Mouse (Mus musculus) ES-CJ7 (cell line): ENCODE measurements at regions not wholly inside any gene's neighbourhood (a gene's known extent, or its start where the extent isn't known, plus 50 kb on each side); places are given as distances from the start of the nearest gene placed in this dataset.
A peak's percentile ranks its signal among the peaks of the same experiment; 100 is the strongest.

ENCODE experiments used
- DNase-seq: peaks from one replicate; pipeline ENCODE4 v3.0.0; 2011; ENCODE audit warnings: low read depth, low spot score

- no peak for DNase-seq
These were observed 343.8 kb downstream of the Tmem161b start for GRCm38 (mm10) chr13:84565644-84566532.

- no peak for DNase-seq
These were observed 344.4 kb downstream of the Tmem161b start for GRCm38 (mm10) chr13:84566533-84566832.

DNA sequence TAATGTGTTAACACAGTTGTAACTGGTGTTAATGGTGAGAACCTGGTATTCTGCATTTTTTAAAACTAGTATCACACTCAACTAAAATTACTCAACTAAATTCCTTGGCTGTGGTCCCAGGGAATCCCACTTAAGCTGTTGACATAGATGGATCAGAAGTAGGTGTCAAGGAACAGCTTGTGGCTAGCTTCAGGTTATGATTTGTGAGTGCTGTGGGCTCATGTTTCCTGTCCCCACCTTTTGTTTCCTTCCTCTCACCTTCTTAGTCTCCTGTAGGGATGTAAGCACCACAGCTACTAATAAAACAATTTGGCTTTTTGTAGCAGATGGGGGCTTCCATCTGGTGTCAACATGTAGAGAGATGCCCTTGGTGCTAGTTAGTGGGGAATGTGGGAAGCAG is 347.3 kb downstream of the Tmem161b start:
- DNase-seq: no peak

- no peak for DNase-seq
These were observed 348.1 kb downstream of the Tmem161b start for GRCm38 (mm10) chr13:84570206-84570605.

- peak; percentile 24 for DNase-seq
These were observed 349.1 kb downstream of the Tmem161b start for GRCm38 (mm10) chr13:84570984-84571844.

GRCm38 (mm10) chr13:84571845-84572193 is 349.7 kb downstream of the Tmem161b start:
- DNase-seq: no peak

- no peak for DNase-seq
These were observed 350.1 kb downstream of the Tmem161b start for GRCm38 (mm10) chr13:84572231-84572630.

GRCm38 (mm10) chr13:84596585-84597142 is 374.6 kb downstream of the Tmem161b start:
- no peak for DNase-seq

GRCm38 (mm10) chr13:84602612-84603011 is 380.5 kb downstream of the Tmem161b start:
- DNase-seq: no peak

DNA sequence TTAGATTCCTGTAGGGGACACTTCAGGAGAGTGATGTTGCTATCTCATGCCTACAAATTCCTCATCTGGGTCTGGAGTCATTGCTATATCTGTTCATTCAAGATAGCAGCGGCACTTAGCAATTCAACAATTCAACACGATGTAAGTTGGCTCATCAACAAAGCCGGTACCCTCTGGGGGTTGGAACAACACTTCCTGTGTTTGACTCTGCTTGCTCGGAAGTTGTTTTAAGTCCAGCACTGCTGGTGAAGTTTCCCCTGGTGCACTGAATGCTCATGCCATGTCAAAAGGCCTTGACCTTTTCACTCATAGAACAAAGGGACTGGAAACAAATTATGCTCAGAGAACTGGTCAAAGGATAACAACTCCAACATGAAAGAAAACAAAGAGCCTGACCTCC is 390.4 kb downstream of the Tmem161b start:
- peak; percentile 5 for DNase-seq

DNA sequence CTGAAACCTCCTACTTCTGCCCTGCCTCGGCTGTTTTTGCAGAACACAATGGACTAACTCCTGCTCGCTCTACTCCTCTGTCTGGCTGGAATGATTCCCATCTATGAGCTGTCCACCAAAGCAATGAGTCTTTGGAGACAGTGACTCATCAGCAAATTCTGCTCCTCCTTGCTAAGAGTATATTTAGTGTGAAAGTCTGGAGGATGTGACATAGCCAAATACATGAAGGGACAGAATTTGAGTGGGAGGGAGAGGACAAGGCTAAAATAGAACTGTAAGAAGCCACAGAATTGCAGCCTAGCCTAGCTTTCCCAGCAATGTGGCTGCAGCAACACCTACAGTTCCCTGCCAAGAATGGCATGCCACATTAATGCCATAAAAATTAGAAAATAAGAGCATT is 390.9 kb downstream of the Tmem161b start:
- DNase-seq: no peak

GRCm38 (mm10) chr13:84624691-84625090 is 402.6 kb downstream of the Tmem161b start:
- no peak for DNase-seq

DNA sequence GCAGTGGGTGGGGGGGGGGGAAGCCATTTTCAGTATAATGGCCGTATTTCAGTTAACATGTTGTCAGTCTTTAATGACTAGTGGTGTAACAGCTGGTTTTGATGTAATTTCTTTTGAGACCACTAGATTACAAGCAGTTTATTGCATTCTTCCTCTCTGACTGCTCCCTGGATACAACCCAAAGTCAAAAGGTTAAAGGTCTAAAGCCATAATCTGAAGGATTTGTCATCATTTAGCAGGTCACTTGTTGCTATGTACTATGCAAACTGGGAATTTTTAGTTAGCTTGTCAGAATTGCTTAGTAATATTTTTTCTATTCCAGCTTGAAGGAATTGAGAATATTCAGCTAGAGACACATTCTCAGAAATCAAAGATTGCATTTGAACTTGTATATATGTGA is 403.4 kb downstream of the Tmem161b start:
- no peak for DNase-seq

GRCm38 (mm10) chr13:84625927-84626326 is 403.8 kb downstream of the Tmem161b start:
- no peak for DNase-seq

DNA sequence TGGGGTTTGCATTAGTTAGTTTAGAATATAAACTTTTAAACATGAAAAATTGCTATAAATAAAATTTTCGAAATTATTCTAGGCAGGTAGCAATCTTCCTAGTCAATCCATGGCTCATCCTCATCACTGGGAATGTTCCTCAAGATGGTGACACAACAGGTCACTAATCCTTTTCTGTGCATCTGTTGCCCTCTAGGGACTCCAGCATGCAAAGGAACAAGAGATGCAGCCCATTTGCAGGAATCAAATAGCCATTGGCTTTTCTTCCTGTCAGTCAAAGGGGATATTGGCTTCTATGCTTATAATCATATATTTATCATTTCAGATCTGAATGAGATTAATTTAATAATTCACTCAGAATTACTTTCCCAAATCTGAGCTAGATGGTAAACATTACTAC is 404.3 kb downstream of the Tmem161b start:
- peak; percentile 24 for DNase-seq

GRCm38 (mm10) chr13:84630686-84631085 is 408.6 kb downstream of the Tmem161b start:
- DNase-seq: no peak

DNA sequence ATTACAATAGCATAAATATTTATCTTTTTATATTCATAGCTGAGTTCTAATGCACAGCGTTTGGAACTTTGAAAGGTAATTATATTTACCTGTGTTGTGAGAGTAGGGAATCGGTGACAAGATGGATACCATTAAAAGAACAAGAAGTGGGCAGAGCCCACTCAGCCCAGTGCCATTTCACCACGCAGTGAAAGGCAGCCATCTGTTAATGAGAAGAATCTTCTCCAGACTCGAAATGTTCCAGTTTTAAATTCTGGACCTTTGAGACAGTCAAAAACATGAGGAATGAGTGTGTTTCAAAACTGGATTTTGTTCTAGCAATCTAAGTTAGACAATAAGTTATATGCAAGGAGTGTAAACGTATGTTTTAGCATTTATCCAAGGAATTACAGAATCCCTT is 410.4 kb downstream of the Tmem161b start:
- no peak for DNase-seq

- DNase-seq: no peak
These were observed 414.7 kb downstream of the Tmem161b start for GRCm38 (mm10) chr13:84636831-84637230.

- DNase-seq: no peak
These were observed 415.5 kb downstream of the Tmem161b start for GRCm38 (mm10) chr13:84637606-84638005.

GRCm38 (mm10) chr13:84638401-84638934 is 416.4 kb downstream of the Tmem161b start:
- no peak for DNase-seq

- no peak for DNase-seq
These were observed 417.3 kb downstream of the Tmem161b start for GRCm38 (mm10) chr13:84639087-84640022.
